ENCODE assay signal across 26 mouse cellular contexts in the genomic region with DNA sequence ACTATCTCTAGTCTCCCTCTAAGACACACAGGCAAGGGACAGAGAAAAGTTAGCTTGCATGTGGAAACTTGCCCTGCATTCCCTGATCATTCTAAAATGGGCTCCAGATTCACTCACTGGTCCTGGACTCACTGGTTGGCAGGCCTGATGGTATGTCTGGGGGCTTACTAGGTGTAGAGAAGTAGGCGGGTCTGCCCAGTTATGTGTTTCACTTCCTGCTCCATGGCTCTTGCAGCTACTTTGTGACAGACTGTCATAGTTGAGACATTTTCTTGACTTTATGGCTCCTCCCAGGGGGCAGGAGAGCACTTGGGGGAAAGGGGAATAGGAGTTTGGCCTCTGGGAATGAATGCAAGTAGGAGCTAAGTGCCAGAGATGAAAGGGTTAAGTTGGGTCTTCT.
DNase-seq lines count a peak whose midpoint lies in the region; ATAC-seq and TF ChIP-seq lines count a peak whose summit lies in the region.
"Had no signal": no experiment of that assay in that cellular context is flagged by ENCODE, and none has a peak within 500 bp of the region (broad histone marks: within the 10 kb centered on the region; RNA-seq: fewer than 3 reads in every experiment).

No protein-coding gene starts in this region.

- 94% methylated on average over 1 of the region's 1 CpGs for WGBS in intestine, postnatal 0 days

- no peak overlapping the region for H3K4me3 ChIP-seq in CH12.LX (replicated peaks in 1 of 3; ENCODE audit: low read depth in 2 of 3, low read length in 2 of 3, poor library complexity in 1 of 3)
- H3K4me3 ChIP-seq in intestine, postnatal 0 days (ENCODE audit: low read depth, low read length), result no peak overlapping the region
- H3K4me3 ChIP-seq: embryonic facial prominence, embryonic 13.5 days; embryonic facial prominence, embryonic 15.5 days; erythroblast, embryonic 14.5 days; forebrain, embryonic 10.5 days; forebrain, embryonic 12.5 days had no signal

- no peak overlapping the region for H3K9ac ChIP-seq in CH12.LX (ENCODE audit: insufficient read depth, low read depth)
- H3K9ac ChIP-seq in intestine, postnatal 0 days (ENCODE audit: low read depth, low read length), result no peak overlapping the region
- H3K9ac ChIP-seq: embryonic facial prominence, embryonic 13.5 days; embryonic facial prominence, embryonic 15.5 days; forebrain, embryonic 12.5 days had no signal

- no peaks in the 10 kb centered on the region for H3K9me3 ChIP-seq in CH12.LX (replicated peaks; ENCODE audit: low read length)
- no peaks in the 10 kb centered on the region for H3K9me3 ChIP-seq in intestine, postnatal 0 days (ENCODE audit: control insufficient read depth)
- H3K9me3 ChIP-seq: embryonic facial prominence, embryonic 13.5 days; embryonic facial prominence, embryonic 15.5 days; forebrain, embryonic 10.5 days; forebrain, embryonic 12.5 days; G1E had no signal

- TF ChIP-seq CTCF in CH12.LX (conservative IDR thresholded peaks at IDR 0.05 in 1 of 2, IDR thresholded peaks at IDR 0.05 in 1 of 2; ENCODE audit: low read depth in 2 of 2, low read length in 2 of 2), result no peak
- no peak for TF ChIP-seq CTCF in intestine, postnatal 0 days (IDR thresholded peaks at IDR 0.05; ENCODE audit: low read depth)

- H3K27me3 ChIP-seq in CH12.LX (replicated peaks), result no peaks in the 10 kb centered on the region
- H3K27me3 ChIP-seq in intestine, postnatal 0 days (replicated peaks; ENCODE audit: control insufficient read depth, insufficient read depth, low read length), result no peaks in the 10 kb centered on the region
- H3K27me3 ChIP-seq: embryonic facial prominence, embryonic 13.5 days; embryonic facial prominence, embryonic 15.5 days; forebrain, embryonic 12.5 days; Patski had no signal

- no peak for TF ChIP-seq POLR2A in CH12.LX (IDR thresholded peaks at IDR 0.05; ENCODE audit: low read depth, low read length)

- H3K4me1 ChIP-seq in CH12.LX (ENCODE audit: control insufficient read depth in 1 of 2, insufficient read depth in 2 of 2), result peaks cover 0 to 9% of the 10 kb centered on the region in 2 experiments; a peak in 2 of 4 replicates
- no peaks in the 10 kb centered on the region for H3K4me1 ChIP-seq in intestine, postnatal 0 days (replicated peaks; ENCODE audit: control insufficient read depth, insufficient read depth, low read length)
- H3K4me1 ChIP-seq: embryonic facial prominence, embryonic 13.5 days; embryonic facial prominence, embryonic 15.5 days; forebrain, embryonic 10.5 days; forebrain, embryonic 12.5 days had no signal

- ATAC-seq in granulocyte monocyte progenitor cell, adult 5-6 weeks (replicated peaks; ENCODE audit: poor library complexity, severe bottlenecking), result peak; percentile 56
- ATAC-seq in megakaryocyte progenitor cell, adult 5-6 weeks (replicated peaks; ENCODE audit: poor library complexity), result peak; percentile 41
- no peak for ATAC-seq in intestine, postnatal 0 days
- ATAC-seq: activated CD4-positive, CD25-positive, alpha-beta regulatory T cell, adult 4 months; forebrain, embryonic 14.5 days; forebrain, embryonic 16.5 days; Patski had no signal

- TF ChIP-seq EP300 in CH12.LX (IDR thresholded peaks at IDR 0.05; ENCODE audit: low read length), result no peak

- no peaks in the 10 kb centered on the region for H3K36me3 ChIP-seq in CH12.LX (replicated peaks in 1 of 2; ENCODE audit: control insufficient read depth in 1 of 2, insufficient read depth in 1 of 2, low read length in 1 of 2)
- H3K36me3 ChIP-seq in intestine, postnatal 0 days (ENCODE audit: control insufficient read depth, insufficient read depth), result no peaks in the 10 kb centered on the region
- H3K36me3 ChIP-seq: embryonic facial prominence, embryonic 13.5 days; embryonic facial prominence, embryonic 15.5 days; forebrain, embryonic 10.5 days; forebrain, embryonic 12.5 days; G1E had no signal

- DNase-seq in CH12.LX (ENCODE audit: extremely low read depth), result peak; percentile 3
- DNase-seq in layer of hippocampus, adult 8-10 months (ENCODE audit: low spot score in 2 of 2), result no peak
- no peak for DNase-seq in liver
- DNase-seq: adrenal gland, adult 2 months; adrenal gland, postnatal 10 days; adrenal gland, postnatal 25 days; cerebellum, adult 11 months; cerebellum, adult 18-20 months; cerebellum, adult 8-10 months; cerebellum, adult 9-11 months; cerebellum, postnatal 14 days; cerebellum, postnatal 36 days; embryo, embryonic 11 days had no signal

- TF ChIP-seq RAD21 in CH12.LX (IDR thresholded peaks at IDR 0.05; ENCODE audit: low read depth, low read length), result no peak

- dilution Hi-C loops in CH12.LX (cut with MboI; ENCODE audit: extremely low pct_ligation_motif_present, extremely low pct_unique_long_range_greater_than_20kb, low sequenced_read_pairs), result no loop called here

- no peaks in the 10 kb centered on the region for H3K79me2 ChIP-seq in CH12.LX (replicated peaks; ENCODE audit: control insufficient read depth, extremely low read depth, insufficient read depth, poor library complexity, severe bottlenecking)

- no peak overlapping the region for H3K27ac ChIP-seq in CH12.LX (ENCODE audit: insufficient read depth, low read depth)
- no peak overlapping the region for H3K27ac ChIP-seq in intestine, postnatal 0 days (ENCODE audit: low read depth, low read length)
- H3K27ac ChIP-seq: embryonic facial prominence, embryonic 13.5 days; embryonic facial prominence, embryonic 15.5 days; forebrain, embryonic 10.5 days; forebrain, embryonic 12.5 days had no signal

- no peak overlapping the region for H3K4me2 ChIP-seq in CH12.LX (ENCODE audit: insufficient read depth, low read depth, poor library complexity, severe bottlenecking)
- no peak overlapping the region for H3K4me2 ChIP-seq in intestine, postnatal 0 days (replicated peaks; ENCODE audit: low read depth)
- H3K4me2 ChIP-seq: embryonic facial prominence, embryonic 13.5 days; embryonic facial prominence, embryonic 15.5 days; forebrain, embryonic 12.5 days had no signal

- in situ Hi-C loops in CH12.LX (cut with MboI; ENCODE audit: low pct_ligation_motif_present, low pct_unique_long_range_greater_than_20kb, low sequenced_read_pairs), result no loop called here

TF ChIP-seq in CH12.LX, 34 proteins besides CTCF, POLR2A, EP300 and RAD21:
- TF ChIP-seq TBP (conservative IDR thresholded peaks at IDR 0.05; ENCODE audit: low read depth, low read length) (no peak), MAZ (IDR thresholded peaks at IDR 0.05; ENCODE audit: low read depth, low read length) (no peak), JUND (conservative IDR thresholded peaks at IDR 0.05; ENCODE audit: low read depth, low read length) (no peak)
